Mouse (Mus musculus) thymus, postnatal 14 days (tissue): Measurements from ENCODE around the gene Prelp.
A peak's percentile ranks its signal among the peaks of the same experiment; 100 is the strongest.

Source experiments
- DNase-seq: peaks from one replicate; pipeline ENCODE4 v3.0.0; 2021

Gene Prelp

GRCm38 (mm10) chr1:133891489-133891888, 29.7 kb downstream of the Prelp start:
- peak; percentile 19 for DNase-seq

- no peak for DNase-seq
Measured at GRCm38 (mm10) chr1:133889949-133890598, 31.1 kb downstream of the Prelp start.

GRCm38 (mm10) chr1:133887538-133888250, 33.5 kb downstream of the Prelp start:
- DNase-seq, result no peak

GRCm38 (mm10) chr1:133887044-133887443, 34.2 kb downstream of the Prelp start:
- no peak for DNase-seq

- DNase-seq, result no peak
Measured at GRCm38 (mm10) chr1:133886431-133886830, 34.8 kb downstream of the Prelp start.

GRCm38 (mm10) chr1:133885811-133886210, 35.4 kb downstream of the Prelp start:
- DNase-seq, result no peak

- no peak for DNase-seq
Measured at GRCm38 (mm10) chr1:133884746-133885145, 36.5 kb downstream of the Prelp start.

- DNase-seq, result no peak
Measured at GRCm38 (mm10) chr1:133884090-133884489, 37.1 kb downstream of the Prelp start.

- no peak for DNase-seq
Measured at GRCm38 (mm10) chr1:133882283-133883217, 38.7 kb downstream of the Prelp start.

GRCm38 (mm10) chr1:133881813-133882212, 39.4 kb downstream of the Prelp start:
- DNase-seq, result no peak

- DNase-seq, result peak; percentile 41
Measured at GRCm38 (mm10) chr1:133878825-133879423, 42.3 kb downstream of the Prelp start.

GRCm38 (mm10) chr1:133876936-133877335, 44.3 kb downstream of the Prelp start:
- DNase-seq, result no peak

- no peak for DNase-seq
Measured at GRCm38 (mm10) chr1:133873086-133873813, 48.0 kb downstream of the Prelp start.

- no peak for DNase-seq
Measured at GRCm38 (mm10) chr1:133871241-133871640, 50.0 kb downstream of the Prelp start.

- no peak for DNase-seq
Measured at GRCm38 (mm10) chr1:133869221-133869620, 52.0 kb downstream of the Prelp start.

GRCm38 (mm10) chr1:133863257-133863997, 57.8 kb downstream of the Prelp start:
- no peak for DNase-seq

- no peak for DNase-seq
Measured at GRCm38 (mm10) chr1:133861028-133861427, 60.2 kb downstream of the Prelp start.
